Mouse (Mus musculus) megakaryocyte progenitor cell, adult 5-6 weeks (primary cell): ENCODE measurements around the gene Ada. TPM values are rescaled to one million over a fixed set of nuclear protein-coding genes. Genes with fewer than 3 reads are reported as not detected.

ENCODE experiments used
- total RNA-seq, 2 experiments: library from RNA; stranded (forward) in 1 of 2; stranded (reverse) in 1 of 2; fragments of 157-497, 149-512 nt in 1 of 2; fragments of 200-1000 nt in 1 of 2; gene quantifications; 2 replicates each; pipeline versions ENCODE4 v1.2.3 to v1.2.4; 2015 to 2017

Gene Ada
- total RNA-seq, 2 experiments from 2014 or later = 13.4 to 20.2 TPM

Other genes with a start within 250 kb of the Ada start
- 0.07 and 1.1 TPM in 2 replicates for gene Hnf4a, start 243.4 kb downstream of the Ada start, total RNA-seq (2015)
- gene Hnf4a, start 243.4 kb downstream of the Ada start, total RNA-seq (2017) = 0.75 and 2.6 TPM in 2 replicates
- 13.7 and 20.7 TPM in 2 replicates for gene Ttpal, start 147.9 kb downstream of the Ada start, total RNA-seq (2015)
- 12.4 and 12.7 TPM in 2 replicates for gene Ttpal, start 147.9 kb downstream of the Ada start, total RNA-seq (2017)
- 641 and 693 TPM in 2 replicates for gene Serinc3, start 105.1 kb downstream of the Ada start, total RNA-seq (2015)
- 470 and 502 TPM in 2 replicates for gene Serinc3, start 105.1 kb downstream of the Ada start, total RNA-seq (2017)
- gene Pkig, start 91.9 kb downstream of the Ada start, total RNA-seq (2015) = 50.8 and 54.4 TPM in 2 replicates
- gene Pkig, start 91.9 kb downstream of the Ada start, total RNA-seq (2017) = 52.9 and 56.3 TPM in 2 replicates
- 0.25 TPM in 1 of 2 replicates, not detected in the other for gene Ccn5, start 70.6 kb upstream of the Ada start, total RNA-seq (2015)
- gene Ccn5, start 70.6 kb upstream of the Ada start, total RNA-seq (2017) = not detected in 2 replicates
- gene Kcnk15, start 103.4 kb upstream of the Ada start, total RNA-seq (2015) = not detected in 2 replicates
- not detected in 2 replicates for gene Kcnk15, start 103.4 kb upstream of the Ada start, total RNA-seq (2017)
- gene Rims4, start 168.4 kb upstream of the Ada start, total RNA-seq (2015) = 0.02 TPM in 1 of 2 replicates, not detected in the other
- not detected in 2 replicates for gene Rims4, start 168.4 kb upstream of the Ada start, total RNA-seq (2017)
- gene Ywhab, start 244.7 kb upstream of the Ada start, total RNA-seq (2015) = 140 and 141 TPM in 2 replicates
- 54.8 and 57.9 TPM in 2 replicates for gene Ywhab, start 244.7 kb upstream of the Ada start, total RNA-seq (2017)